In the genomic region with DNA sequence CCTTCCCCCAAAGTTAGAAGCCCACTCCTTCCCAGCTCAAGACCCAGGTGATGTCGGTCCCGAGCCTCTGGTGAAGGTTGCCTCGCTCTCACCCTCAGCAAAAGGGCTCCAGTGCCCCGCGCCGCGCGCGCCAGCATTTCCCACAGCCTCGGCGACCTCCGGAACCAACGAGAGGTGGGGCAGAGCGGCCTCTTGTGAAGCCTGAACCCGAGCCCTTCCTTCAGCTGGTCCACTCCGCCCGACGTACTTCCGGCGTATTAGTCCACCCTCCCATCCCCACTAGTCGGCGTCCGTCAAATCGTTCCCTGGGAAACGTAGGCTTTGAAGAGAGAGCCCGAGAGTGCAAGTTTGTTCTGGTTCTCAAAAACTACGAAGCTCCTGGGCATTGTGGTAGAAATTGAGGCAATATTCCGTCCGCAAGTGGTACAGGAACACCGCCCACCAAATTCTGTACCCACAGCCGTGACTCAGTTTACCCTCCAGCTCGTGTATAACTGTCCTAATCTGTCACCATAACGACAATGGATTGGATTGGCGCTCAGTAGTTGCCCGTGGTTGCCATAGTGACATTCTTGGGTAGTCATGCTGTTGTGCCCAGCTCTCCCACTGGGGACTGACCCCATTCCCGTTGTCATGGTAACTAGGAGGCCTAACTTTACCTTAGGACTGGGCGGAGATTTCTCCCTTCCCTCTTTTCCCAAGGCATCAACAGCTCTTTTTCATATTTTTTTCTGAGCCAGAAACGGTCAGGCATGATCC, we compare ENCODE assay signal across 8 mouse cellular contexts. TPM values are rescaled to one million over a fixed set of nuclear protein-coding genes. Genes with fewer than 3 reads are reported as not detected.
DNase-seq lines count a peak whose midpoint lies in the region; ATAC-seq and TF ChIP-seq lines count a peak whose summit lies in the region.

A gene (minus strand): TSS at position 474 of the 759 bp plus-strand sequence.

- peak within 1 kb of the TSS; percentile 76 for H3K4me3 ChIP-seq in G1E (ENCODE audit: low read depth, low read length)
- peak within 1 kb of the TSS; percentile 74 for H3K4me3 ChIP-seq in forebrain, postnatal 0 days (ENCODE audit: low read depth, low read length)
- peak within 1 kb of the TSS; percentile 73 for H3K4me3 ChIP-seq in lung, embryonic 15.5 days

- H3K27me3 ChIP-seq in G1E (ENCODE audit: insufficient read depth, low read length) = peaks cover 3% of the 10 kb centered on the region; the same call in 1 of the 2 replicates
- no peaks in the 10 kb centered on the region for H3K27me3 ChIP-seq in forebrain, postnatal 0 days (ENCODE audit: insufficient read depth, low read length)
- no peaks in the 10 kb centered on the region for H3K27me3 ChIP-seq in lung, embryonic 15.5 days

- whole genome bisulfite sequencing in forebrain, postnatal 0 days = under 1% methylated on average over 38 of the region's 38 CpGs
- under 1% methylated on average over 38 of the region's 38 CpGs for WGBS in lung, embryonic 15.5 days

- TF ChIP-seq CTCF in G1E (IDR thresholded peaks at IDR 0.05; ENCODE audit: low read depth, low read length) = no peak
- peak; percentile 64 for TF ChIP-seq CTCF in forebrain, postnatal 0 days (IDR thresholded peaks at IDR 0.05; ENCODE audit: low read depth)

- peaks cover 50% of the 10 kb centered on the region for H3K4me1 ChIP-seq in G1E (ENCODE audit: insufficient read depth, low read depth, low read length)
- peaks cover 15% of the 10 kb centered on the region for H3K4me1 ChIP-seq in forebrain, postnatal 0 days (ENCODE audit: insufficient read depth)
- H3K4me1 ChIP-seq in lung, embryonic 15.5 days = peaks cover 19% of the 10 kb centered on the region

- H3K27ac ChIP-seq in forebrain, postnatal 0 days (ENCODE audit: low read depth, low read length) = peak within 1 kb of the TSS; percentile 88
- peak within 1 kb of the TSS; percentile 85 for H3K27ac ChIP-seq in lung, embryonic 15.5 days

- peak; percentile 82 for DNase-seq in G1E (ENCODE audit: low spot score)
- DNase-seq in cerebellum, adult 18-20 months = peak; percentile 94 to 96
- peak; percentile 94 for DNase-seq in forebrain, postnatal 0 days
- peak; percentile 93 for DNase-seq in heart, postnatal 4 days
- peak; percentile 92 to 93 for DNase-seq in layer of hippocampus, adult 8-10 months (ENCODE audit: low spot score in 2 of 2)
- peak; percentile 88 for DNase-seq in ovary, adult 18-20 months (ENCODE audit: low spot score)
- DNase-seq in thymus, postnatal 0 days (ENCODE audit: low spot score) = peak; percentile 85

- H3K9ac ChIP-seq in forebrain, postnatal 0 days = peak within 1 kb of the TSS; percentile 84
- H3K9ac ChIP-seq in lung, embryonic 15.5 days = peak within 1 kb of the TSS; percentile 89

- H3K36me3 ChIP-seq in G1E (replicated peaks) = peaks cover 71% of the 10 kb centered on the region
- H3K36me3 ChIP-seq in forebrain, postnatal 0 days (ENCODE audit: insufficient read depth) = peaks cover 58% of the 10 kb centered on the region
- peaks cover 50% of the 10 kb centered on the region for H3K36me3 ChIP-seq in lung, embryonic 15.5 days

- H3K9me3 ChIP-seq in G1E (replicated peaks) = no peaks in the 10 kb centered on the region
- no peaks in the 10 kb centered on the region for H3K9me3 ChIP-seq in forebrain, postnatal 0 days (ENCODE audit: low read length)
- H3K9me3 ChIP-seq in lung, embryonic 15.5 days = no peaks in the 10 kb centered on the region

- peak; percentile 96 for ATAC-seq in G1E (ENCODE audit: extremely low read depth, insufficient number of reproducible peaks, low FRiP score, poor library complexity, severe bottlenecking)
- ATAC-seq in forebrain, postnatal 0 days = peak; percentile 98
- peak; percentile 95 for ATAC-seq in lung, embryonic 15.5 days (ENCODE audit: borderline replicate concordance, extremely low read depth, low FRiP score, low TSS enrichment)

- H3K4me2 ChIP-seq in forebrain, postnatal 0 days (ENCODE audit: low read depth) = peak within 1 kb of the TSS; percentile 86
- peak within 1 kb of the TSS; percentile 72 for H3K4me2 ChIP-seq in lung, embryonic 15.5 days

RNA-seq across cellular contexts. Expression of the gene that starts here (rescaled TPM):
- total RNA-seq in G1E (2014; fragmentation: Nextera tagmentation) (191 and 233 TPM in 2 replicates), G1E (2017) (157 and 170 TPM in 2 replicates)
- polyA plus RNA-seq in G1E (2012) = 145 and 169 TPM in 2 replicates
- total RNA-seq in forebrain, postnatal 0 days (2014; rRNA removed) = 94.4 and 120 TPM in 2 replicates
- 233 and 240 TPM in 2 replicates for polyA plus RNA-seq in forebrain, postnatal 0 days (2015; fragmentation: Nextera tagmentation; extraction: Ambion mirVana)
- total RNA-seq in heart, postnatal 4 days (2021) = 100 to 1,000 TPM; 101 to 107 TPM
- total RNA-seq in layer of hippocampus, adult 8-10 months (2022) = 100 to 1,000 TPM in 2 of 4 experiments, 10 to 100 TPM in 2; 97.9 to 106 (median 100) TPM
- polyA plus RNA-seq in lung, embryonic 15.5 days (2015; fragmentation: Nextera tagmentation; extraction: Ambion mirVana) = 321 and 331 TPM in 2 replicates
- 207 and 226 TPM in 2 replicates for polyA plus RNA-seq in thymus, postnatal 0 days (2015; fragmentation: Nextera tagmentation; extraction: Ambion mirVana)

Comparison
In these comparisons a context has a peak if more than half of its experiments do, and no peak if none do; other contexts are left out.
1. Peak in every context shown above with its lines: DNase-seq, ATAC-seq, H3K4me3 ChIP-seq and H3K27ac ChIP-seq.